Mouse (Mus musculus): ENCODE data around the gene Ppil4. TPM values are rescaled to one million over a fixed set of nuclear protein-coding genes. Genes with fewer than 3 reads are reported as not detected.
"Not testable (repeated sequence)": the region's sequence is repeated elsewhere in the genome, so short reads cannot be mapped to it uniquely, and the experiment has no call there.

Ppil4 gene
- 39.0 and 41.3 TPM in 2 replicates for polyA plus RNA-seq (2014; fragmentation: Nextera tagmentation; extraction: Ambion mirVana)

- H3K9ac ChIP-seq: peak within 1 kb of the TSS; percentile 94
Measured at GRCm38 (mm10) chr10:7792751-7793385, at the start of gene Ppil4, which contains the start of gene Ginm1. Ppil4 (plus strand) TSS chr10:7792891. Ginm1 (minus strand) TSS chr10:7792824.

GRCm38 (mm10) chr10:7745528-7745927 lies 47.2 kb upstream of the Ppil4 start:
- not testable (repeated sequence) for H3K27me3 ChIP-seq (ENCODE audit: insufficient read depth, low read length); H3K9me3 ChIP-seq (ENCODE audit: low read depth, low read length); H3K4me1 ChIP-seq (ENCODE audit: insufficient read depth); DNase-seq; H3K4me3 ChIP-seq (ENCODE audit: low read depth, low read length); ATAC-seq (ENCODE audit: insufficient read depth); H3K27ac ChIP-seq (ENCODE audit: low read depth); H3K9ac ChIP-seq; H3K4me2 ChIP-seq
- 96% methylated on average over 6 of the region's 6 CpGs for WGBS
- peaks cover 72% of the 10 kb centered on the region for H3K36me3 ChIP-seq (ENCODE audit: insufficient read depth)

More at GRCm38 (mm10) chr10:7792751-7793385, at the start of gene Ppil4, which contains the start of gene Ginm1:
- Histone ChIP-seq H3K4me1 (ENCODE audit: insufficient read depth) (no peaks in the 10 kb centered on the region; the same call in 1 of the 2 replicates), H3K36me3 (ENCODE audit: insufficient read depth) (peaks cover 27% of the 10 kb centered on the region), H3K4me2 (peak within 1 kb of the TSS; percentile 90), H3K4me3 (ENCODE audit: low read depth, low read length) (peak within 1 kb of the TSS; percentile 87), H3K9me3 (ENCODE audit: low read depth, low read length) (no peaks in the 10 kb centered on the region), H3K27me3 (ENCODE audit: insufficient read depth, low read length) (no peaks in the 10 kb centered on the region), H3K27ac (ENCODE audit: low read depth) (peak within 1 kb of the TSS; percentile 67)
- DNase-seq (peak; percentile 98), ATAC-seq (ENCODE audit: insufficient read depth) (peak; percentile 93)
- TF ChIP-seq CTCF (IDR thresholded peaks at IDR 0.05; ENCODE audit: low read depth): no peak
- under 1% methylated on average over 52 of the region's 52 CpGs for WGBS

- Histone ChIP-seq H3K9me3 (ENCODE audit: low read depth, low read length) (no peaks in the 10 kb centered on the region), H3K4me1 (ENCODE audit: insufficient read depth) (no peaks in the 10 kb centered on the region), H3K4me2 (no peak overlapping the region), H3K4me3 (ENCODE audit: low read depth, low read length) (no peak overlapping the region), H3K9ac (no peak overlapping the region), H3K36me3 (ENCODE audit: insufficient read depth) (peaks cover 66% of the 10 kb centered on the region), H3K27me3 (ENCODE audit: insufficient read depth, low read length) (no peaks in the 10 kb centered on the region), H3K27ac (ENCODE audit: low read depth) (no peak overlapping the region)
- DNase-seq (no peak), ATAC-seq (ENCODE audit: insufficient read depth) (no peak)
- TF ChIP-seq CTCF (IDR thresholded peaks at IDR 0.05; ENCODE audit: low read depth): no peak
- 85% methylated on average over 6 of the region's 6 CpGs for WGBS
Measured at GRCm38 (mm10) chr10:7748752-7749151, 43.9 kb upstream of the Ppil4 start.

GRCm38 (mm10) chr10:7757544-7757943 lies 35.1 kb upstream of the Ppil4 start:
- TF ChIP-seq CTCF (IDR thresholded peaks at IDR 0.05; ENCODE audit: low read depth): no peak
- DNase-seq: no peak
- H3K27me3 ChIP-seq (ENCODE audit: insufficient read depth, low read length): no peaks in the 10 kb centered on the region
- H3K9ac ChIP-seq: no peak overlapping the region
- 87% methylated on average over 2 of the region's 2 CpGs for WGBS
- no peaks in the 10 kb centered on the region for H3K4me1 ChIP-seq (ENCODE audit: insufficient read depth)
- H3K4me3 ChIP-seq (ENCODE audit: low read depth, low read length): no peak overlapping the region
- ATAC-seq (ENCODE audit: insufficient read depth): no peak
- H3K27ac ChIP-seq (ENCODE audit: low read depth): no peak overlapping the region
- H3K4me2 ChIP-seq: no peak overlapping the region
- H3K36me3 ChIP-seq (ENCODE audit: insufficient read depth): peaks cover 59% of the 10 kb centered on the region
- no peaks in the 10 kb centered on the region for H3K9me3 ChIP-seq (ENCODE audit: low read depth, low read length)

GRCm38 (mm10) chr10:7772346-7772745 lies 20.3 kb upstream of the Ppil4 start:
- H3K36me3 ChIP-seq (ENCODE audit: insufficient read depth): peaks cover 77% of the 10 kb centered on the region
- DNase-seq (no peak), ATAC-seq (ENCODE audit: insufficient read depth) (no peak)
- 95% methylated on average over 4 of the region's 4 CpGs for WGBS
- no peak overlapping the region for H3K4me2 ChIP-seq
- H3K4me3 ChIP-seq (ENCODE audit: low read depth, low read length): no peak overlapping the region
- no peak for TF ChIP-seq CTCF (IDR thresholded peaks at IDR 0.05; ENCODE audit: low read depth)
- H3K9ac ChIP-seq: no peak overlapping the region
- H3K27ac ChIP-seq (ENCODE audit: low read depth): no peak overlapping the region
- H3K4me1 ChIP-seq (ENCODE audit: insufficient read depth): no peaks in the 10 kb centered on the region
- no peaks in the 10 kb centered on the region for H3K9me3 ChIP-seq (ENCODE audit: low read depth, low read length)
- H3K27me3 ChIP-seq (ENCODE audit: insufficient read depth, low read length): no peaks in the 10 kb centered on the region

- Histone ChIP-seq H3K4me1 (ENCODE audit: insufficient read depth) (no peaks in the 10 kb centered on the region), H3K9ac (no peak overlapping the region), H3K27me3 (ENCODE audit: insufficient read depth, low read length) (no peaks in the 10 kb centered on the region), H3K27ac (ENCODE audit: low read depth) (no peak overlapping the region), H3K4me2 (no peak overlapping the region), H3K9me3 (ENCODE audit: low read depth, low read length) (no peaks in the 10 kb centered on the region), H3K4me3 (ENCODE audit: low read depth, low read length) (no peak overlapping the region), H3K36me3 (ENCODE audit: insufficient read depth) (peaks cover 74% of the 10 kb centered on the region)
- WGBS: 88% methylated on average over 1 of the region's 1 CpGs
- TF ChIP-seq CTCF (IDR thresholded peaks at IDR 0.05; ENCODE audit: low read depth): no peak
- no peak for DNase-seq
- no peak for ATAC-seq (ENCODE audit: insufficient read depth)
Measured at GRCm38 (mm10) chr10:7772769-7773168, 19.9 kb upstream of the Ppil4 start.

DNA sequence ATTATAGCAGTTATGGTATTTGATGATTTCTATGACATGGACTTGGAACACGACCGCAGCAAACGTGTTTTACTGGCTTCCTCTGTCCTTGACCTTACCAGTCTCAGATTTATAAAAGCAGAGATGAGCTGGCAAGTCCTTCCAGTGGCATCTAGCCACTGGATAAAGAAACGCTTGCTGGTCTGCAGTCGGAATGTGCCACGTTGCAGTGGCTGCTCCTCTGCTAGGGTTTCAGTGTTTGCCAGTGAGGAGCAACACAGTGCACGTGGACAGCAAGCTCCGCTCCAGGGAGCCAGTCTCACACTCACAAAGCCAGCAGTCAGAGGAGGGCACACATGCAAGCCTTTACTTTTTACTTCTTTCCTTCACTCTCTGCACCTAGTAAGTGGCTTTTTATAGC lies 17.3 kb upstream of the Ppil4 start:
- peaks cover 58% of the 10 kb centered on the region for H3K36me3 ChIP-seq (ENCODE audit: insufficient read depth)
- H3K27me3 ChIP-seq (ENCODE audit: insufficient read depth, low read length): no peaks in the 10 kb centered on the region
- DNase-seq: no peak
- TF ChIP-seq CTCF (IDR thresholded peaks at IDR 0.05; ENCODE audit: low read depth): no peak
- H3K9ac ChIP-seq: no peak overlapping the region
- H3K4me2 ChIP-seq: no peak overlapping the region
- H3K27ac ChIP-seq (ENCODE audit: low read depth): no peak overlapping the region
- H3K9me3 ChIP-seq (ENCODE audit: low read depth, low read length): no peaks in the 10 kb centered on the region
- H3K4me3 ChIP-seq (ENCODE audit: low read depth, low read length): no peak overlapping the region
- 89% methylated on average over 8 of the region's 8 CpGs for WGBS
- no peak for ATAC-seq (ENCODE audit: insufficient read depth)
- H3K4me1 ChIP-seq (ENCODE audit: insufficient read depth): no peaks in the 10 kb centered on the region
